Mouse (Mus musculus) ES-E14 (cell line): ENCODE measurements around the gene Rpl9. TPM values are rescaled to one million over a fixed set of nuclear protein-coding genes. Genes with fewer than 3 reads are reported as not detected.

Experiments
- DNase-seq: peaks from one replicate; pipeline ENCODE4 v3.0.0-alpha.2; 2013; ENCODE audit warnings: low read depth, low spot score
- H3K27ac ChIP-seq: 2 replicates; pipeline ENCODE4 v1.5.1; 2012; ENCODE audit warnings: low read depth, mild to moderate bottlenecking, low read length, moderate library complexity, mixed read lengths; ENCODE audit not compliant: poor library complexity, insufficient read depth, severe bottlenecking
- H3K36me3 ChIP-seq: 2 replicates; pipeline ENCODE4 v1.6.1; 2012; ENCODE audit warnings: mild to moderate bottlenecking, low read length, moderate library complexity, mixed read lengths; ENCODE audit not compliant: control insufficient read depth, poor library complexity, insufficient read depth, severe bottlenecking
- H3K4me1 ChIP-seq, 2 experiments: fragments of 150-350 bp in 1 of 2; sonication (generic) in 1 of 2; 2 replicates each; pipeline ENCODE4 v1.6.1; 2012; ENCODE audit warnings: low read length in 2 of 2, mild to moderate bottlenecking in 1 of 2, mixed read lengths in 1 of 2; ENCODE audit not compliant: control insufficient read depth in 2 of 2, insufficient read depth in 2 of 2, poor library complexity in 1 of 2
- H3K4me3 ChIP-seq, 2 experiments: fragments of 150-350 bp in 1 of 2; sonication (generic) in 1 of 2; 2 replicates each; pipeline ENCODE4 v1.5.1; 2012; ENCODE audit warnings: low read length in 2 of 2, low read depth in 1 of 2, mild to moderate bottlenecking in 1 of 2, mixed read lengths in 1 of 2; ENCODE audit not compliant: insufficient read depth in 1 of 2, poor library complexity in 1 of 2, severe bottlenecking in 1 of 2
- H3K9ac ChIP-seq: 2 replicates; pipeline ENCODE4 v1.6.1; 2012; ENCODE audit warnings: low read depth, mild to moderate bottlenecking, low read length, mixed read lengths; ENCODE audit not compliant: poor library complexity, insufficient read depth, severe bottlenecking
- H3K9me3 ChIP-seq: fragments of 150-350 bp; sonication (generic); 2 replicates; pipeline ENCODE4 v1.6.1; 2012; ENCODE audit warnings: low read depth, mild to moderate bottlenecking, low read length; ENCODE audit not compliant: control insufficient read depth, insufficient read depth
- CHD2 ChIP-seq: IDR thresholded peaks from 2 replicates; pipeline ENCODE4 v1.6.1; 2014; ENCODE audit warnings: mild to moderate bottlenecking, low read depth, low read length, inconsistent platforms
- HCFC1 ChIP-seq: IDR thresholded peaks from 2 replicates; pipeline ENCODE4 v1.6.1; 2012; ENCODE audit warnings: low read length, inconsistent platforms, borderline replicate concordance; ENCODE audit not compliant: insufficient read depth
- MAFK ChIP-seq: IDR thresholded peaks from 2 replicates; pipeline ENCODE4 v1.6.1; 2014; ENCODE audit warnings: mild to moderate bottlenecking, low read depth, low read length, inconsistent platforms; ENCODE audit not compliant: insufficient read depth
- ZC3H11A ChIP-seq: IDR thresholded peaks from 2 replicates; pipeline ENCODE4 v1.6.1; 2012; ENCODE audit warnings: low read depth, mild to moderate bottlenecking, inconsistent platforms, low read length, borderline replicate concordance
- ZNF384 ChIP-seq: IDR thresholded peaks from 2 replicates; pipeline ENCODE4 v1.6.1; 2012; ENCODE audit warnings: low read depth, low read length, inconsistent platforms
- in situ Hi-C, 2 experiments: fragments of 600-800 bp; cut with MboI; formaldehyde crosslinking; loops; one replicate each; pipeline ENCODE4 v1.15.1; 2025; ENCODE audit warnings: low sequenced_read_pairs in 2 of 2, inconsistent platforms in 1 of 2; ENCODE audit not compliant: unreplicated experiment in 2 of 2
- total RNA-seq: library from RNA; depleted of rRNA; stranded (reverse); fragments of 300-350 nt; gene quantifications from 2 replicates; pipeline ENCODE4 v1.2.3, GENCODE M21; 2012; rRNA removed

The Rpl9 gene
- total RNA-seq, 1 experiment, result 1,957 TPM

- Histone ChIP-seq H3K27ac (no peak overlapping the region), H3K9me3 (no peaks in the 10 kb centered on the region), H3K4me1 (no peaks in the 10 kb centered on the region), H3K4me3 (no peak overlapping the region), H3K36me3 (no peaks in the 10 kb centered on the region), H3K9ac (no peak overlapping the region)
- no peak for DNase-seq
- in situ Hi-C loops, result no loop called here
- TF ChIP-seq HCFC1 (no peak), ZC3H11A (no peak), MAFK (no peak), CHD2 (no peak)
These were observed 37.1 kb downstream of the Rpl9 start for GRCm38 (mm10) chr5:65354097-65354496.

GRCm38 (mm10) chr5:65350508-65350907, 40.7 kb downstream of the Rpl9 start:
- Histone ChIP-seq H3K36me3 (no peaks in the 10 kb centered on the region), H3K27ac (no peak overlapping the region), H3K9me3 (no peaks in the 10 kb centered on the region), H3K4me1 (no peaks in the 10 kb centered on the region), H3K4me3 (no peak overlapping the region), H3K9ac (no peak overlapping the region)
- no peak for DNase-seq
- in situ Hi-C loops, result no loop called here
- TF ChIP-seq ZNF384, result no peak
- TF ChIP-seq ZC3H11A, result no peak
- no peak for TF ChIP-seq MAFK

- Histone ChIP-seq H3K4me1 (no peaks in the 10 kb centered on the region), H3K36me3 (no peaks in the 10 kb centered on the region), H3K4me3 (no peak within 1 kb of the TSS), H3K27ac (no peak within 1 kb of the TSS), H3K9me3 (no peaks in the 10 kb centered on the region), H3K9ac (no peak within 1 kb of the TSS)
- TF ChIP-seq ZNF384 (no peak), HCFC1 (no peak), MAFK (no peak), CHD2 (no peak), ZC3H11A (no peak)
- DNase-seq, result no peak
- in situ Hi-C loops, result no loop called here
These were observed 43.1 kb downstream of the Rpl9 start, which contains the start of gene Klb for GRCm38 (mm10) chr5:65348168-65348567. Gene Klb (plus strand): TSS chr5:65348314.

- Histone ChIP-seq H3K36me3 (no peaks in the 10 kb centered on the region; the same call in 1 of the 2 replicates), H3K4me1 (peaks cover 0 to 2% of the 10 kb centered on the region in 2 experiments; a peak in 2 of 4 replicates), H3K27ac (no peak overlapping the region), H3K9me3 (no peaks in the 10 kb centered on the region), H3K9ac (no peak overlapping the region), H3K4me3 (no peak overlapping the region)
- DNase-seq, result no peak
- TF ChIP-seq ZNF384, result no peak
- no peak for TF ChIP-seq CHD2
- TF ChIP-seq HCFC1, result no peak
- no peak for TF ChIP-seq ZC3H11A
- in situ Hi-C loops, result no loop called here
These were observed 51.1 kb downstream of the Rpl9 start for GRCm38 (mm10) chr5:65340167-65340566.

GRCm38 (mm10) chr5:65338394-65338793, 52.9 kb downstream of the Rpl9 start:
- DNase-seq, result no peak
- Histone ChIP-seq H3K9me3 (no peaks in the 10 kb centered on the region), H3K9ac (no peak overlapping the region), H3K4me3 (no peak overlapping the region), H3K36me3 (no peaks in the 10 kb centered on the region; the same call in 1 of the 2 replicates), H3K27ac (no peak overlapping the region), H3K4me1 (peaks cover 2 to 6% of the 10 kb centered on the region in 2 experiments; a peak in 2 of 4 replicates)
- in situ Hi-C loops, result no loop called here
- no peak for TF ChIP-seq MAFK
- no peak for TF ChIP-seq ZC3H11A
- TF ChIP-seq CHD2, result no peak
- TF ChIP-seq HCFC1, result no peak

Other genes with a start within 250 kb of the Rpl9 start
- 5.3 and 5.7 TPM in 2 replicates for gene Wdr19, start 191.7 kb downstream of the Rpl9 start, total RNA-seq
- 53.4 and 70.5 TPM in 2 replicates for gene Rfc1, start 55.8 kb downstream of the Rpl9 start, total RNA-seq
- 0.63 and 3.6 TPM in 2 replicates for gene Klb, start 43.1 kb downstream of the Rpl9 start, total RNA-seq
- gene Lias, start 53 bp upstream of the Rpl9 start, total RNA-seq, result 38.8 and 52.8 TPM in 2 replicates
- gene Ugdh, start 44.5 kb upstream of the Rpl9 start, total RNA-seq, result 6.9 and 15.8 TPM in 2 replicates
- gene Gm43552, start 101.4 kb upstream of the Rpl9 start, total RNA-seq, result not detected in 2 replicates
- 18.9 and 23.5 TPM in 2 replicates for gene Smim14, start 145.7 kb upstream of the Rpl9 start, total RNA-seq
- 77.1 and 101 TPM in 2 replicates for gene Ube2k, start 145.8 kb upstream of the Rpl9 start, total RNA-seq